In genomic region chr17:32872091-32872490, GRCm38 (mm10) we compare ENCODE assay signal across 31 mouse cellular contexts. TPM values are rescaled to one million over a fixed set of nuclear protein-coding genes. Genes with fewer than 3 reads are reported as not detected.
"Had no signal": no experiment of that assay in that cellular context is flagged by ENCODE, and none has a peak within 500 bp of the region (broad histone marks: within the 10 kb centered on the region; RNA-seq: fewer than 3 reads in every experiment).

No protein-coding gene starts in this region.

- DNase-seq: gastrocnemius, adult 2 months; gastrocnemius, postnatal 10 days; gastrocnemius, postnatal 25 days; heart, adult 2 months; heart, postnatal 10 days; heart, postnatal 4 days; kidney, adult 18-20 months; kidney, adult 8-10 months; kidney, postnatal 10 days; kidney, postnatal 36 days; liver; liver, embryonic 13.5 days had no signal

- H3K27ac ChIP-seq: gastrocnemius, adult 2 months; heart, adult 2 months; hindbrain, embryonic 10.5 days; hindbrain, embryonic 12.5 days; hindbrain, embryonic 14.5 days; intestine, embryonic 15.5 days; layer of hippocampus, adult 2 months; left cerebral cortex, adult 2 months; limb, embryonic 10.5 days; limb, embryonic 12.5 days; liver, embryonic 13.5 days; liver, embryonic 15.5 days had no signal

- H3K4me3 ChIP-seq: gastrocnemius, adult 2 months; heart, adult 2 months; heart, embryonic 12.5 days; hindbrain, embryonic 10.5 days; hindbrain, embryonic 12.5 days; intestine, embryonic 15.5 days; layer of hippocampus, adult 2 months; left cerebral cortex, adult 2 months; limb, embryonic 10.5 days; limb, embryonic 12.5 days; liver, embryonic 13.5 days; liver, embryonic 15.5 days had no signal

- H3K9ac ChIP-seq: heart, embryonic 12.5 days; hindbrain, embryonic 12.5 days; hindbrain, embryonic 14.5 days; intestine, embryonic 15.5 days; limb, embryonic 12.5 days; liver, embryonic 13.5 days; liver, embryonic 15.5 days had no signal

- H3K36me3 ChIP-seq: heart, embryonic 12.5 days; hindbrain, embryonic 10.5 days; hindbrain, embryonic 12.5 days; intestine, embryonic 15.5 days; limb, embryonic 10.5 days; limb, embryonic 12.5 days; liver, embryonic 13.5 days; liver, embryonic 15.5 days had no signal

- H3K4me1 ChIP-seq: hindbrain, embryonic 10.5 days; hindbrain, embryonic 12.5 days; intestine, embryonic 15.5 days; liver, embryonic 13.5 days; liver, embryonic 15.5 days had no signal

- H3K27me3 ChIP-seq: hindbrain, embryonic 12.5 days; intestine, embryonic 15.5 days; limb, embryonic 12.5 days had no signal

- H3K9me3 ChIP-seq: hindbrain, embryonic 12.5 days; intestine, embryonic 15.5 days; limb, embryonic 10.5 days; limb, embryonic 12.5 days; liver, embryonic 13.5 days; liver, embryonic 15.5 days had no signal

RNA-seq across cellular contexts. Expression of gene Cyp4f14, which starts 45.1 kb away (rescaled TPM):
- total RNA-seq: granulocyte monocyte progenitor cell, adult 5-6 weeks; heart, postnatal 10 days; heart, postnatal 25 days; heart, postnatal 4 days had no signal
- polyA plus RNA-seq: heart, embryonic 12.5 days; heart, embryonic 14.5 days; hindbrain, embryonic 10.5 days; hindbrain, embryonic 12.5 days; hindbrain, embryonic 14.5 days; hindbrain, embryonic 16.5 days; inflammation-experienced regulatory T-cells, adult 6 months; kidney, embryonic 14.5 days; kidney, embryonic 16.5 days; limb, embryonic 10.5 days; limb, embryonic 12.5 days; limb, embryonic 14.5 days; liver, embryonic 11.5 days; liver, embryonic 13.5 days; liver, embryonic 15.5 days had no signal
